In the genomic region with DNA sequence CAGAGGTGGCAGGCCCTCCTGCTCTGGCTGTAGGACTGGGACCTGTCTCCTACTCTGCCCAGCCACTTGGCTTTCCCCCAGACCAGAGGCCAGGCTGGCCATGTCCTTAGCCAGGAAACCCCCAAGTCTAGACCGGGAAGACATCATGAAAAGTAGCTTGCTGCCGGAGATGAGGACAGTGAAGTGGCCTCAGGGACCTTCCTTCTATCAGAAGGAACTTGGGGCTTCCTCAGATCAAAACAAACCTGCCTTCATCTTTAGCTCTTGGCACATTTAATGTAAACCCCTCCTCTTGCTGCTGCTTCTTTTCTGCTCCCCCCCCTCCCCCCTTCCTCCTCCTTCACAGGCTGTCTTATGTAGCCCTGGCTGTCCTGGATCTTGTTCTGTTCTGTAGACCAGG, we compare ENCODE assay signal across 10 mouse cellular contexts. TPM values are rescaled to one million over a fixed set of nuclear protein-coding genes. Genes with fewer than 3 reads are reported as not detected.
DNase-seq lines count a peak whose midpoint lies in the region; ATAC-seq and TF ChIP-seq lines count a peak whose summit lies in the region.
"Had no signal": no experiment of that assay in that cellular context is flagged by ENCODE, and none has a peak within 500 bp of the region (broad histone marks: within the 10 kb centered on the region; RNA-seq: fewer than 3 reads in every experiment).

No protein-coding gene starts in this region.

- TF ChIP-seq POLR2A in spleen, adult 2 months (IDR thresholded peaks at IDR 0.05; ENCODE audit: low read depth, low read length), result no peak
- no peak for TF ChIP-seq POLR2A in limb, embryonic 14.5 days (IDR thresholded peaks at IDR 0.05; ENCODE audit: borderline replicate concordance, extremely low read depth, insufficient read depth, insufficient read length)

- ATAC-seq in heart, embryonic 13.5 days (ENCODE audit: extremely low read depth, insufficient number of reproducible peaks, low FRiP score, low TSS enrichment), result no peak
- ATAC-seq in limb, embryonic 14.5 days (ENCODE audit: low FRiP score, low read depth), result no peak
- no peak for ATAC-seq in frontal cortex, adult (ENCODE audit: low TSS enrichment)

- peak overlapping the region; percentile 67; the same call in 1 of the 2 replicates for H3K9ac ChIP-seq in heart, embryonic 13.5 days
- H3K9ac ChIP-seq in limb, embryonic 14.5 days (ENCODE audit: low read depth, low read length, severe bottlenecking), result no peak overlapping the region

- peaks cover 38% of the 10 kb centered on the region for H3K36me3 ChIP-seq in heart, embryonic 13.5 days
- H3K36me3 ChIP-seq in spleen, adult 2 months (ENCODE audit: control insufficient read depth, insufficient read depth, low read length), result peaks cover 11% of the 10 kb centered on the region
- H3K36me3 ChIP-seq in limb, embryonic 14.5 days (ENCODE audit: control insufficient read depth, insufficient read depth, low read length), result peaks cover 34% of the 10 kb centered on the region

- H3K9me3 ChIP-seq in heart, embryonic 13.5 days, result no peaks in the 10 kb centered on the region
- H3K9me3 ChIP-seq in limb, embryonic 14.5 days (ENCODE audit: control insufficient read depth, low read length), result no peaks in the 10 kb centered on the region

- 42% methylated on average over 2 of the region's 2 CpGs for WGBS in heart, embryonic 13.5 days
- 31% methylated on average over 2 of the region's 2 CpGs for WGBS in spleen, adult 2 months
- 54% methylated on average over 2 of the region's 2 CpGs for WGBS in limb, embryonic 14.5 days

- peak overlapping the region; percentile 80 for H3K27ac ChIP-seq in heart, embryonic 13.5 days (replicated peaks)
- peak overlapping the region; percentile 98 for H3K27ac ChIP-seq in spleen, adult 2 months (ENCODE audit: insufficient read depth, low read length)
- H3K27ac ChIP-seq in limb, embryonic 14.5 days (replicated peaks; ENCODE audit: low read depth, low read length), result peak overlapping the region; percentile 58; the same call in 1 of the 2 replicates

- H3K4me1 ChIP-seq in heart, embryonic 13.5 days, result peaks cover 48% of the 10 kb centered on the region
- peaks cover 75% of the 10 kb centered on the region for H3K4me1 ChIP-seq in spleen, adult 2 months (ENCODE audit: control insufficient read depth, insufficient read depth, insufficient read length)
- peaks cover 27% of the 10 kb centered on the region for H3K4me1 ChIP-seq in limb, embryonic 14.5 days (ENCODE audit: control insufficient read depth, insufficient read depth, low read length)

- no peaks in the 10 kb centered on the region for H3K27me3 ChIP-seq in heart, embryonic 13.5 days (replicated peaks)
- no peaks in the 10 kb centered on the region for H3K27me3 ChIP-seq in spleen, adult 2 months (ENCODE audit: control insufficient read depth, insufficient read depth, low read length)
- no peaks in the 10 kb centered on the region for H3K27me3 ChIP-seq in limb, embryonic 14.5 days (ENCODE audit: control insufficient read depth, insufficient read depth, low read length)

- H3K4me3 ChIP-seq in heart, embryonic 13.5 days, result no peak overlapping the region
- H3K4me3 ChIP-seq in spleen, adult 2 months (ENCODE audit: extremely low read depth, insufficient read depth, insufficient read length), result no peak overlapping the region
- no peak overlapping the region for H3K4me3 ChIP-seq in limb, embryonic 14.5 days (replicated peaks; ENCODE audit: low read length)

- DNase-seq in heart, postnatal 25 days (ENCODE audit: low spot score), result no peak
- no peak for DNase-seq in spleen, adult 2 months (ENCODE audit: low read depth in 1 of 2, low spot score in 2 of 2)
- DNase-seq in spleen, postnatal 4 days (ENCODE audit: low spot score in 2 of 2), result no peak
- no peak for DNase-seq in limb, embryonic 14.5 days (ENCODE audit: low spot score)
- DNase-seq in thymus, postnatal 4 days, result peak; percentile 51
- DNase-seq in cerebellum, postnatal 14 days, result no peak
- DNase-seq: gastrocnemius, postnatal 36 days; right cerebral cortex, postnatal 25 days had no signal

- intact Hi-C loops in heart, postnatal 25 days (cut with DNase I), result no loop called here

- H3K4me2 ChIP-seq in heart, embryonic 13.5 days, result no peak overlapping the region
- no peak overlapping the region for H3K4me2 ChIP-seq in limb, embryonic 14.5 days (replicated peaks; ENCODE audit: low read depth, low read length, severe bottlenecking)

- TF ChIP-seq CTCF in spleen, adult 2 months (IDR thresholded peaks at IDR 0.05; ENCODE audit: extremely low read depth, insufficient read depth, insufficient read length, insufficient replicate concordance), result no peak

RNA-seq across cellular contexts. Expression of a gene that starts 4.8 kb away (rescaled TPM):
- 2.7 and 3.1 TPM in 2 replicates for polyA plus RNA-seq in heart, embryonic 13.5 days (2015; fragmentation: Nextera tagmentation; extraction: Ambion mirVana)
- 1 to 10 TPM; 5.0 to 5.3 TPM for total RNA-seq in heart, postnatal 25 days (2021)
- polyA plus RNA-seq in spleen, adult 2 months (2012; rRNA removed), result 103 and 151 TPM in 2 replicates
- 8.4 and 8.8 TPM in 2 replicates for polyA plus RNA-seq in limb, embryonic 14.5 days (2012; rRNA removed)
- polyA plus RNA-seq in limb, embryonic 14.5 days (2014; fragmentation: Nextera tagmentation; extraction: Ambion mirVana), result 8.3 and 10.2 TPM in 2 replicates

RNA-seq across cellular contexts. Expression of a gene that starts 50.4 kb away (rescaled TPM):
- 5.8 and 6.3 TPM in 2 replicates for polyA plus RNA-seq in heart, embryonic 13.5 days (2015; fragmentation: Nextera tagmentation; extraction: Ambion mirVana)
- 1 to 10 TPM; 4.0 to 5.1 TPM for total RNA-seq in heart, postnatal 25 days (2021)
- 6.4 and 7.7 TPM in 2 replicates for polyA plus RNA-seq in spleen, adult 2 months (2012; rRNA removed)
- polyA plus RNA-seq in limb, embryonic 14.5 days (2012; rRNA removed), result 14.8 and 15.8 TPM in 2 replicates
- 7.9 and 8.5 TPM in 2 replicates for polyA plus RNA-seq in limb, embryonic 14.5 days (2014; fragmentation: Nextera tagmentation; extraction: Ambion mirVana)

RNA-seq across cellular contexts. Expression of a gene that starts 57.6 kb away (rescaled TPM):
- 24.3 and 25.4 TPM in 2 replicates for polyA plus RNA-seq in heart, embryonic 13.5 days (2015; fragmentation: Nextera tagmentation; extraction: Ambion mirVana)
- total RNA-seq in heart, postnatal 25 days (2021), result 10 to 100 TPM; 27.6 to 30.5 TPM
- polyA plus RNA-seq in spleen, adult 2 months (2012; rRNA removed), result 10.7 and 12.0 TPM in 2 replicates
- polyA plus RNA-seq in limb, embryonic 14.5 days (2012; rRNA removed), result 24.7 and 26.4 TPM in 2 replicates
- polyA plus RNA-seq in limb, embryonic 14.5 days (2014; fragmentation: Nextera tagmentation; extraction: Ambion mirVana), result 30.1 and 30.4 TPM in 2 replicates
